Mouse (Mus musculus): ENCODE measurements at regions not wholly inside any gene's neighbourhood (a gene's known extent, or its start where the extent isn't known, plus 50 kb on each side); places are given as distances from the start of the nearest gene placed in this dataset.
A peak's percentile ranks its signal among the peaks of the same experiment; 100 is the strongest.

DNA sequence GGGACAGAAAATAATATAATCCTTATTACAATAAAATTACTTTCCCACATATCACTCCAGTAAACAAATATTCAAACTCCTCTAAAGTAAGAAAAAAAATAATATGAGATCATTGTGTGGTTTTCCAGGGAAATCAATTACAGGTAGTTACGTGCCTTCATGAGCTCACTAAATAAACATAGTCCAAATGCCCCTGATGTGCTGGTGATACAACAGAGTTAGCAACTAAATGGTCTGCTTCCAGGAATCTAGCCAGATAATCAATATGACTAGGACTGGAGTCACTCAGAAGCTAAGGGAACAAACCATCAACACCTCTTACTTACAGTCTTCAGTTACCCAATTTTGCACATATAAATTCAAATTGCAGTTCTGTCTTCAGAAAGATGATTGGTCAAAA is 267.2 kb downstream of the Basp1 start:
- no peak overlapping the region for H3K27ac ChIP-seq
- no peak overlapping the region for H3K4me3 ChIP-seq (replicated peaks)
- no peak for ATAC-seq (replicated peaks; ENCODE audit: low FRiP score)
- no peaks in the 10 kb centered on the region for H3K27me3 ChIP-seq
- no peaks in the 10 kb centered on the region for H3K4me1 ChIP-seq
- H3K36me3 ChIP-seq, result no peaks in the 10 kb centered on the region
- no peaks in the 10 kb centered on the region for H3K9me3 ChIP-seq (replicated peaks)
- H3K4me2 ChIP-seq, result no peak overlapping the region
- H3K9ac ChIP-seq, result no peak overlapping the region
- 74% methylated on average over 1 of the region's 1 CpGs for WGBS

DNA sequence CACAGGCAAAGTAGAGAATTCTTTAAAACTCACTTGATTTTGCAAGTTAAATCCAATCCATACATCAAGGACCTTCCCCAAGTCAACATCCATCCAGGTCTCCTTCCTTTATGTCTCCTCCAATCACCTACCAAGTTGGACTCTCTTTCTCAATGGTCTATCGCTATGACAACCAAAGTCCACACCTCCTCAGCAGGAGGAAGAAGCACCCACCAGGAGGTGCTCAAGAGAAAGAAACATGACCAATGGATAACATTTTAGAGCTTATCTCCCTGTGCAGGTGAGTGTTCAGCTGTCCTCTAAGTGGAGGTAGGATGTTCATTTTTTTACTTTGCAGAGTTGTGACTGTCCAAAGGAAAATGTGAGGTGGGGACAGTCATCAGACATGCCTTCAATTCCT is 269.3 kb downstream of the Basp1 start:
- no peak for ATAC-seq (replicated peaks; ENCODE audit: low FRiP score)
- WGBS, result 79% methylated on average over 1 of the region's 1 CpGs
- no peak overlapping the region for H3K4me3 ChIP-seq (replicated peaks)
- no peaks in the 10 kb centered on the region for H3K4me1 ChIP-seq
- no peaks in the 10 kb centered on the region for H3K36me3 ChIP-seq
- no peak overlapping the region for H3K27ac ChIP-seq
- H3K9ac ChIP-seq, result no peak overlapping the region
- no peak overlapping the region for H3K4me2 ChIP-seq
- H3K27me3 ChIP-seq, result no peaks in the 10 kb centered on the region
- H3K9me3 ChIP-seq (replicated peaks), result no peaks in the 10 kb centered on the region

DNA sequence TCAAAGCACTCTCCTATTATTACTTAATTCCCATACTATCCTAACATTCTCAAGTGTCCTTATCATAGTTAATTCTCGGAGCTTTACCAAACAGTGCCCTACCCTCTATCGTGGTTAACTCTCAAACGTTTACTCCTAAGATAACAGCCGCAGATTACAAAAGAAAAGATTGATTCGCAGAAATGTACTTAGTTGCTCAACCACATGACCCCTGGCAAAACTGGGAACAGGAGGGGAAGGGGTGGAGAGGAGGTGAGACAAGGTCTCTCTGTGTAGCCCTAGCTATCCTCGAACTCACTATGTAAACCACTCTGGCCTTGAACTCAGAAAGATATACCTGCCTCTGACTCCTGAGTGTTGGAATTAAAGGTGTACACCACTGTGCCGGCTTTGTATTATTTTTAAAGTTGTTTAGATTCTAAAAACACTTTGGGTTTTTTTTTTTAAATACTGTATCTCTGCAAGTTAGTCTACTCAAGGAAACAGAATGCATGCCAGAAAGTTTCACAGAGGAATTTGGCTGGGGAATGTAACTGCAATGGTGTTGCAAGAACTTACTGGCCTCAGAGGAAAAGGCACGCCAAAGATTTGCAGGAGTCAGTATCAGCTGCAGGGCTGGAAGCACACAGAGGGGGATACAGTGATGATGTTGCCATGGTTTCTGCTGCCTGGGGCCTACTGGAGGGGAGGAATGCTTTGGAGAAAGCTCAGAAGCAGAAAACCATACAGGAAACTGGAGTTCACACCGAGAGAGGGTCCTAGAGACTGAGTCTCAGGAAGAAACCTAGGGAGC is 273.0 kb downstream of the Basp1 start:
- no peaks in the 10 kb centered on the region for H3K36me3 ChIP-seq
- WGBS, result 68% methylated on average over 9 of the region's 9 CpGs

DNA sequence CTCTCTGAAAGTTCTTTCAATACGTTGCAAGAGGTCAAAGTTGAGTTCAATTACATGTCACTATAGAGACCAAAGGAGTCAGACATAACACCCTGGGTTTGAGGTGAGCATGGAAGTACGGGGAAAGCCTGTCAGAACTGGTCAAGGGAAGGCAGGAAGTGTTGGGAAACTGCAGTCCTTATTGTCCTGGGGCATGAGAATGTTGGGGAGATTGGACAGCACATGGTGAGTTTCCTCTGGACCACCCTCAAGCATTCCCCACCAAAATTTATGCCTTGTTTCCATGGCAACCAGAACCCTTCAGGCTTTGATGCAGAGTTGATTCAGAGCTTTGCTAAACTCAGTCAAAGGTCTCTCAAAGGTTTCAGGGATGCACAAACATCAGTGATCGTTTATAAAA is 276.5 kb downstream of the Basp1 start:
- Histone ChIP-seq H3K9me3 (replicated peaks) (no peaks in the 10 kb centered on the region), H3K27ac (no peak overlapping the region), H3K9ac (no peak overlapping the region), H3K27me3 (no peaks in the 10 kb centered on the region), H3K4me2 (no peak overlapping the region), H3K36me3 (no peaks in the 10 kb centered on the region), H3K4me3 (replicated peaks) (no peak overlapping the region), H3K4me1 (no peaks in the 10 kb centered on the region)
- no peak for ATAC-seq (replicated peaks; ENCODE audit: low FRiP score)
- WGBS, result 31% methylated on average over 3 of the region's 3 CpGs

More for the DNA sequence above, 273.0 kb downstream of the Basp1 start:
- ATAC-seq (replicated peaks; ENCODE audit: low FRiP score), result no peak
- H3K27me3 ChIP-seq, result no peaks in the 10 kb centered on the region
- H3K27ac ChIP-seq, result no peak overlapping the region
- H3K4me3 ChIP-seq (replicated peaks), result no peak overlapping the region
- H3K4me1 ChIP-seq, result no peaks in the 10 kb centered on the region
- no peaks in the 10 kb centered on the region for H3K9me3 ChIP-seq (replicated peaks)
- no peak overlapping the region for H3K4me2 ChIP-seq
- no peak overlapping the region for H3K9ac ChIP-seq

DNA sequence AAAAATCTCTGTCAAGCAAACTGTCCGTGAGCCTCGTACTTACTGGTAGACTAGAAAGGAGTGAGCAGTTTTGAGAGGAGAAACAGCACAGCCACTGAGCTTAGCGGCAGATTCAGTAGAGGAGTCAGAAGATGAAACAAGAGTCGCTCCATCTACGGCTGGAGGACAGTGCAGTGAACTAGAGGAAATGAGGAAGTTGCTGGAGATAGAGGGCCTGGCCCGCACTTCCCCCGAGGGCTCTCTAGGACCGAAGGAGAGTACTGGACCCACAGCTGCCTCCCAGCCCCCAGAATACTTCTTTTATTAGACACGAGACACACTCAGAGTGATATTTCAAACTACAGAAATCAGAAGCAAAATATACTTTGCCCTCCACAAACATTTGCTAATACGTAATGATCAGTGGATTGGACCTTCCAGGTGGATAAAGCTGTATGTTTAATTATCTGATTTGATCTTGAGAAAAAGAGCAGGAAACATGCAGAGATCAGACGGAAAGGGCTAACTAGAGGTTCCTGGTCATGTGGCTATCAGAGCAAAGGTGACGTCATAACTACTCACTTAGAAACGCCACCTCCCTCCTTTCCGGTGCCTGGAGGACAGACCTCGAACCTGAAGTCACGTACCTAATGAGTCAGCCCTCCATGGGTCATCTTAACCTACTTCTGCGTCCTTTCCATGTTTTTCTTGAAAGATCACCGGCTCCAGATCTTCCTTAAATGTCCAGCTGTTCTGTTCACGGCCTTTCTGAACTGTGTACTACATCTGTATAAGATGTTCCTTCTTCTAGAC is 277.9 kb downstream of the Basp1 start:
- Histone ChIP-seq H3K36me3 (no peaks in the 10 kb centered on the region), H3K27ac (no peak overlapping the region), H3K4me2 (no peak overlapping the region), H3K9me3 (replicated peaks) (no peaks in the 10 kb centered on the region), H3K27me3 (no peaks in the 10 kb centered on the region), H3K4me3 (replicated peaks) (no peak overlapping the region), H3K4me1 (no peaks in the 10 kb centered on the region), H3K9ac (no peak overlapping the region)
- ATAC-seq (replicated peaks; ENCODE audit: low FRiP score), result no peak
- 79% methylated on average over 19 of the region's 19 CpGs for WGBS

DNA sequence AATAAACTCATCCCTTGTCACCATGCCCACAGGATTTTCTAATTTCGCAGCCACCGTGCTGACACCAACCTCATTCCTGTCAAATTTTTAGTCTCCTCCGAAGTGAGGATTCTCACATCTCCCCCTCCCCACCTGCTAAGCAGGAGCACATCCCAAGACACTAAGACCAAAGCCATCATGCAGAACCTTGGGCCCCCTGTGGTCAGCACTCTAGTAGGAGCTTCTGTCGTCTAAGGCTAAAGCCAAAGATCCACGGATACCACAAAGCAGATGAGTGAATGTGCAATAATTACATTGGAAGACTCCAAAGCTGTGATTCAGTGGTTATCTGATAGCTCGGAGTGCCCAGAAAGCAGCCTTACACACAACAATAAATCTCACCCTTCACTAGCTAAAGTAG is 283.5 kb downstream of the Basp1 start:
- Histone ChIP-seq H3K4me2 (no peak overlapping the region), H3K4me1 (no peaks in the 10 kb centered on the region), H3K27me3 (no peaks in the 10 kb centered on the region), H3K9ac (no peak overlapping the region), H3K4me3 (replicated peaks) (no peak overlapping the region), H3K9me3 (replicated peaks) (no peaks in the 10 kb centered on the region), H3K36me3 (no peaks in the 10 kb centered on the region), H3K27ac (no peak overlapping the region)
- WGBS, result 53% methylated on average over 6 of the region's 6 CpGs
- no peak for ATAC-seq (replicated peaks; ENCODE audit: low FRiP score)

DNA sequence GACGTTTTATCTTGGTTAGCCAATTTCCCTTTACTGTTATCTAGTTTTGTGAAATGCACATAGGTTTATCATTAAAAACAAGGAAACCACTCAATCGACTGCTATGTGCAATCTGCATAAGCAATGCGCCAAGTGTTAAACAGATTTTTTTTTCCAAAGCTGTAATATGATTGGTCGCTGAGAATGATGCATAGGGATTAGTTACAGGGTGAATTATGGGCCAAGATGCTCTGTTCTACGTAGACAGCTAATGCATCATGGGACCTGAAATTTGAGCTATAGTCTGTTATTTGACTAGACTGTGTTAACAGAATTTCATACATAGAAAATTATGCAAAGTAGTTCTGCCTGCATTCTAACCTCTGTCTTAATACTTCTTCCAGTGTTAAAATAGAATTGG is 284.0 kb downstream of the Basp1 start:
- WGBS, result 75% methylated on average over 5 of the region's 5 CpGs
- H3K36me3 ChIP-seq, result no peaks in the 10 kb centered on the region
- ATAC-seq (replicated peaks; ENCODE audit: low FRiP score), result no peak

DNA sequence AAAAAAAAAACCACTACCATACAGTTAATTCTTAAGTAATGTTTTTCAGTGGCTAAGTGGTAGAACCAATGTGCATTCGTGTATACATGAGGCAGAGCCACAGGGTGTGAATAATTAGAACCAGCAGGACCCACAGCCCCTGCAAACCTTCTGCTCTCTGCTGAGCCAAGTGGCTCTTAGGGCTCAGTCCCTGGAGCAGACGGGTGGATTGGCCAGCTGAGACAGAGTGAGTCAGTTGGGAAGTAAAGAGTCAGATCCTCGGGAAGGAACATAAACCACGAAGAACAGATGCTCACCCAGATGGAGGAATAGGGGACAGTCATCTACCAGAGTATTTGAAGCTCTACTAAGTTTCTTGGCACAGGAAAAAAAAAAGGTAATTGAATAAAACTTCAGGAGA is 293.1 kb downstream of the Basp1 start:
- Histone ChIP-seq H3K27me3 (no peaks in the 10 kb centered on the region), H3K4me3 (replicated peaks) (no peak overlapping the region), H3K4me1 (no peaks in the 10 kb centered on the region), H3K9me3 (replicated peaks) (no peaks in the 10 kb centered on the region), H3K36me3 (no peaks in the 10 kb centered on the region), H3K9ac (no peak overlapping the region), H3K4me2 (no peak overlapping the region), H3K27ac (no peak overlapping the region)
- no peak for ATAC-seq (replicated peaks; ENCODE audit: low FRiP score)
- 50% methylated on average over 4 of the region's 4 CpGs for WGBS

More for the DNA sequence above, 284.0 kb downstream of the Basp1 start:
- Histone ChIP-seq H3K27ac (no peak overlapping the region), H3K4me3 (replicated peaks) (no peak overlapping the region), H3K27me3 (no peaks in the 10 kb centered on the region), H3K4me2 (no peak overlapping the region), H3K9me3 (replicated peaks) (no peaks in the 10 kb centered on the region), H3K9ac (no peak overlapping the region), H3K4me1 (no peaks in the 10 kb centered on the region)

DNA sequence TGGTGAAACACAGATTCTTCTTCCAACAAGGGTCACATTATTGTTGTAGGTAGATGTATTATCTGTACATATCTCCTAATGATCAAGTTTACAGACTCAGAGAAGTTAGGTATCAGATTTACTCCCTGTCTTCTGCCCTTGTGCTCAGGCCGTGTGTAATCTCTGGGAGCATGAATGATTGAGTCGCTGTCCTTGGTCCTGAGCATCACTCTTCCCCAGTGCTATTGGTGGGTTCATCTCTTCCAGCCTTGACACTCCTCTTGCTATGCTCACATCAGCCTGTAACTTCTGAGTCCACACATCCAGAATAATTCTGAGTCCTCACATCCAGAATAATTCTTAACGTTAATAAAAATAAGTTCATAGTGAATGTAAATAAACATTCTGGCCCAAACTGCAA is 295.6 kb downstream of the Basp1 start:
- Histone ChIP-seq H3K4me3 (replicated peaks) (no peak overlapping the region), H3K27ac (no peak overlapping the region), H3K27me3 (no peaks in the 10 kb centered on the region), H3K9ac (no peak overlapping the region), H3K9me3 (replicated peaks) (no peaks in the 10 kb centered on the region), H3K4me1 (no peaks in the 10 kb centered on the region), H3K36me3 (no peaks in the 10 kb centered on the region), H3K4me2 (no peak overlapping the region)
- WGBS, result 37% methylated on average over 3 of the region's 3 CpGs
- peak; percentile 86; the same call in 1 of the 2 replicates for ATAC-seq (replicated peaks; ENCODE audit: low FRiP score)

DNA sequence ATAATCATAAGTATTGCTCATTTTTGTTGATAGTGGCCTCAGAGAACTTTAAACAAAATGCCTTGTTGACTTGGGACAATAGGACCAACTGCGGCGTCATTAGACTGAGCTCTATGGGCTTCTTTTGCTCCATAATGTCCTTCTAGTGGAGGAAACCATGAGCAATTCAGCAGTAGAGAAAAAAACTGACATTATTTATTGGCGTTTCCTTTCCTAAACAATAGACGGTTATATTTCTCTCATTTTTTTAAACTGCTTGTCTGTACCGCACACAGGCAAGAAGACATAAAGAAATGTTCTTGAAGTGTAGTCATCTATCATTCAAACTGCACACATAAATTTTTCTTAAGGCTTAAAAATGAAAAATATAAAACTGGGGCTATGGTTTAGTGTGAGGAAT is 310.8 kb downstream of the Basp1 start:
- Histone ChIP-seq H3K4me1 (0 out of 2 replicates have a peak, but pooled peaks cover 2% of the 10 kb centered on the region), H3K27ac (no peak overlapping the region), H3K4me2 (no peak overlapping the region), H3K9ac (no peak overlapping the region), H3K9me3 (replicated peaks) (no peaks in the 10 kb centered on the region), H3K4me3 (replicated peaks) (no peak overlapping the region), H3K27me3 (no peaks in the 10 kb centered on the region), H3K36me3 (no peaks in the 10 kb centered on the region)
- ATAC-seq (replicated peaks; ENCODE audit: low FRiP score), result peak; percentile 56; the same call in 1 of the 2 replicates
- 54% methylated on average over 5 of the region's 5 CpGs for WGBS

DNA sequence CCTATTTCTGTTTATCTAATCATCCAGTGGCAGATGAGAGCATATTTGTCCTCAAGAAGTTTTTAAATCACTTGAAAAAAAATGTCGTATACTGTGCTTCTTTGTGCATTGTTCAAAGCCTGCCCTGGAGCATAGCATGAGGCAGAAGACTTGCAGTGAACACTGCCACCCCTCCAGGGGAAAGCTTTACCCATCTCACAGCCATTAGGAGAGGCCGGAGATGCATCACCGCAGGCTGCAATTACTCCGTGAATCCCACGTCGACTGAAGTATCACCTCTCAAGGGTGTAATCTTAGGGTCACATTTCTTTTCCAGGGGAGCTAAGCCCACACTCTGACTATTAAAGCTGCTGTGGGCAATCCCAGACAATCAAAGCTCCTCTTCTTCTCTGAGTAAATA is 319.8 kb downstream of the Basp1 start:
- Histone ChIP-seq H3K4me2 (no peak overlapping the region), H3K4me3 (replicated peaks) (no peak overlapping the region), H3K36me3 (no peaks in the 10 kb centered on the region), H3K4me1 (no peaks in the 10 kb centered on the region), H3K27ac (no peak overlapping the region), H3K27me3 (no peaks in the 10 kb centered on the region), H3K9ac (no peak overlapping the region), H3K9me3 (replicated peaks) (no peaks in the 10 kb centered on the region)
- no peak for ATAC-seq (replicated peaks; ENCODE audit: low FRiP score)
- WGBS, result 23% methylated on average over 6 of the region's 6 CpGs

DNA sequence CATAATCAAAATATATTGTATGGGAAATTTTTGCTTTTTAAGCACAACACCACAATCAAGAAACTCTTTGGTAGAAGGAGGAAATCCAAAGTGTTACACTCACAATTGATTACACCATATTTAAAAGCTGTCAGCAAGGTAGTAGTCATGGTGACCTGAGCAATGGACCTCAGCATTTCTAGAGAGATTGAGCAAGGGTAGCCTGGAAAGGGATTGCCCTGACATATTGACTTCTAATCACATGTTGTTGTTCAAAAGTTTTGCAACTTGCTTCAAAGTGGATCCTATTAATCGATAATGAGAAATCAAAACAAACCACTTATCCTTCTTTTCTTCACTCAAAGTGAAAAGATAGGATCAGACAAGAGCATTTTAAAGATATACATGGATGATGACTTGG is 343.9 kb downstream of the Basp1 start:
- H3K27ac ChIP-seq, result no peak overlapping the region
- WGBS, result 91% methylated on average over 1 of the region's 1 CpGs
- no peaks in the 10 kb centered on the region for H3K4me1 ChIP-seq
- no peaks in the 10 kb centered on the region for H3K36me3 ChIP-seq
- H3K4me2 ChIP-seq, result no peak overlapping the region
- ATAC-seq (replicated peaks; ENCODE audit: low FRiP score), result no peak
- no peak overlapping the region for H3K4me3 ChIP-seq (replicated peaks)
- H3K9me3 ChIP-seq (replicated peaks), result no peaks in the 10 kb centered on the region
- no peaks in the 10 kb centered on the region for H3K27me3 ChIP-seq
- no peak overlapping the region for H3K9ac ChIP-seq

Measured in kidney, embryonic 15.5 days (tissue).